In the genomic region with DNA sequence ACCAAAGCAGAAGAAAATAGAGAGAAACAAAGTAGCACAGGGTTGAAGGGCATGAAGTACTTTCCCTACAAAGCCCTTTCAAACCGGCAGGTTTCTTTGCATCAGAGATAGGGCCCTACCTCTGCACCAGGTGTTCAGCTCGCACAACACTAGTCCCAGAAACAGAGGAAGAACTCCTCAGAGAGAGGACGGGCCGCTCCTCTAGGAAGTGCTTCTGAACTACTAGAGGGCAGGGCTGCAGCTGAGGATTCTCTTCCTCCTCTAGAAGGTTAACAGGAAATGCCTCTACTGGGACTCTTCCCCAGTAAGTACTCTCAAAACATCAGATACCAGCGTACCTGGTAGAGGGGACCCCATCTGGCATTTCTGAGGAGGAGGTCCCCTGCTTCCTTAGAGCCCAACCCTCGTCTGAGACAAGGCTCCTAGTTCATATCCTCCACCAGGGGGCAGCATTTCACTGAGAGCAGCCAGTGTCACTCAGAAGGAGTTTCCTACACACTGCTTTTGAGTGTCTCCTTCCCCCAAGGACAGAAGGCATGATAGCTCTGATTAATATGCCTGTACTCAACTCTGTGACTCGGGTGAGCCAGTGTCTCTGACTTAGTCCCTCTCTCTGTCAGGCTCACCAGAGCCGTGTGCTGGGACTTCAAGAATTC, we compare ENCODE assay signal across 9 mouse cellular contexts.
DNase-seq lines count a peak whose midpoint lies in the region; ATAC-seq and TF ChIP-seq lines count a peak whose summit lies in the region.
"Had no signal": no experiment of that assay in that cellular context is flagged by ENCODE, and none has a peak within 500 bp of the region (broad histone marks: within the 10 kb centered on the region; RNA-seq: fewer than 3 reads in every experiment).

No protein-coding gene starts in this region.

- no peak for ATAC-seq in G1E (ENCODE audit: extremely low read depth, insufficient number of reproducible peaks, low FRiP score, poor library complexity, severe bottlenecking)
- ATAC-seq in granulocyte monocyte progenitor cell, adult 5-6 weeks (replicated peaks; ENCODE audit: poor library complexity, severe bottlenecking): peak; percentile 64
- ATAC-seq in kidney, embryonic 15.5 days (replicated peaks; ENCODE audit: low FRiP score): peak; percentile 59
- ATAC-seq in lung, embryonic 16.5 days (ENCODE audit: low read depth): peak; percentile 66
- ATAC-seq in erythroblast, adult 5-6 weeks (replicated peaks; ENCODE audit: low FRiP score, poor library complexity, severe bottlenecking): no peak

- H3K9me3 ChIP-seq in G1E (replicated peaks): no peaks in the 10 kb centered on the region
- no peaks in the 10 kb centered on the region for H3K9me3 ChIP-seq in kidney, embryonic 15.5 days (replicated peaks)
- no peaks in the 10 kb centered on the region for H3K9me3 ChIP-seq in lung, embryonic 16.5 days (ENCODE audit: control insufficient read depth, low read length)
- H3K9me3 ChIP-seq: heart, embryonic 13.5 days had no signal

- WGBS in kidney, embryonic 15.5 days: 46% methylated on average over 8 of the region's 8 CpGs
- WGBS in lung, embryonic 16.5 days: 32% methylated on average over 8 of the region's 8 CpGs

- DNase-seq in B cell, adult 2 months: peak; percentile 53 to 61
- DNase-seq in G1E (ENCODE audit: low spot score): peak; percentile 41
- peak; percentile 16 for DNase-seq in cerebellum, adult 9-10 months
- DNase-seq in retina, postnatal 7 days (ENCODE audit: low read depth, low spot score): peak; percentile 72

- H3K36me3 ChIP-seq in G1E (replicated peaks): no peaks in the 10 kb centered on the region
- H3K36me3 ChIP-seq in kidney, embryonic 15.5 days: no peaks in the 10 kb centered on the region
- H3K36me3 ChIP-seq in lung, embryonic 16.5 days (ENCODE audit: control insufficient read depth, insufficient read depth, low read length): no peaks in the 10 kb centered on the region
- H3K36me3 ChIP-seq: heart, embryonic 13.5 days had no signal

- H3K27me3 ChIP-seq in G1E (ENCODE audit: insufficient read depth, low read length): peaks cover 5% of the 10 kb centered on the region; the same call in 1 of the 2 replicates
- H3K27me3 ChIP-seq in kidney, embryonic 15.5 days: 0 out of 2 replicates have a peak, but pooled peaks cover 6% of the 10 kb centered on the region
- no peaks in the 10 kb centered on the region for H3K27me3 ChIP-seq in lung, embryonic 16.5 days (ENCODE audit: control insufficient read depth, insufficient read depth, low read depth, low read length)
- H3K27me3 ChIP-seq: heart, embryonic 13.5 days had no signal

- no peak overlapping the region for H3K27ac ChIP-seq in kidney, embryonic 15.5 days
- no peak overlapping the region for H3K27ac ChIP-seq in lung, embryonic 16.5 days (ENCODE audit: low read length)
- H3K27ac ChIP-seq: heart, embryonic 13.5 days had no signal

- H3K9ac ChIP-seq in kidney, embryonic 15.5 days: no peak overlapping the region
- no peak overlapping the region for H3K9ac ChIP-seq in lung, embryonic 16.5 days (ENCODE audit: low read length)
- H3K9ac ChIP-seq: heart, embryonic 13.5 days had no signal

- no peaks in the 10 kb centered on the region for H3K4me1 ChIP-seq in G1E (ENCODE audit: insufficient read depth, low read depth, low read length)
- peaks cover 11% of the 10 kb centered on the region; the same call in 1 of the 2 replicates for H3K4me1 ChIP-seq in kidney, embryonic 15.5 days
- no peaks in the 10 kb centered on the region for H3K4me1 ChIP-seq in lung, embryonic 16.5 days (replicated peaks; ENCODE audit: control insufficient read depth, insufficient read depth, low read length)

- no peak overlapping the region for H3K4me3 ChIP-seq in G1E (ENCODE audit: low read depth, low read length)
- no peak overlapping the region for H3K4me3 ChIP-seq in kidney, embryonic 15.5 days (replicated peaks)
- H3K4me3 ChIP-seq in lung, embryonic 16.5 days (ENCODE audit: low read length): no peak overlapping the region
- H3K4me3 ChIP-seq: heart, embryonic 13.5 days had no signal

- no peak overlapping the region for H3K4me2 ChIP-seq in kidney, embryonic 15.5 days
- H3K4me2 ChIP-seq in lung, embryonic 16.5 days (ENCODE audit: low read depth, low read length): no peak overlapping the region
- H3K4me2 ChIP-seq: heart, embryonic 13.5 days had no signal

- peak; percentile 66 for TF ChIP-seq CTCF in G1E (IDR thresholded peaks at IDR 0.05; ENCODE audit: low read depth, low read length)

Comparison
In these comparisons a context has a peak if more than half of its experiments do, and no peak if none do; other contexts are left out.
1. DNase-seq: peak in every context shown above with its lines; median percentile 72 in retina, postnatal 7 days; 57 in B cell, adult 2 months; 41 in G1E; 16 in cerebellum, adult 9-10 months.
2. ATAC-seq: peak in granulocyte monocyte progenitor cell, adult 5-6 weeks (single experiment), kidney, embryonic 15.5 days (single experiment) and lung, embryonic 16.5 days (single experiment); none in G1E (single experiment) and erythroblast, adult 5-6 weeks (single experiment).